Mouse (Mus musculus): Measurements from ENCODE around the gene Usp32.

GRCm38 (mm10) chr11:84963556-84963955, 176.4 kb downstream of the Usp32 start:
- TF ChIP-seq CTCF (IDR thresholded peaks at IDR 0.05) (no peak), POLR2A (IDR thresholded peaks at IDR 0.05; ENCODE audit: insufficient read depth, low read depth, low read length) (no peak)

Measured in heart, adult 2 months (tissue).